Mouse (Mus musculus): ENCODE results near the gene Hnf4a.
"Not testable (repeated sequence)": the region's sequence is repeated elsewhere in the genome, so short reads cannot be mapped to it uniquely, and the experiment has no call there.

Hnf4a gene

DNA sequence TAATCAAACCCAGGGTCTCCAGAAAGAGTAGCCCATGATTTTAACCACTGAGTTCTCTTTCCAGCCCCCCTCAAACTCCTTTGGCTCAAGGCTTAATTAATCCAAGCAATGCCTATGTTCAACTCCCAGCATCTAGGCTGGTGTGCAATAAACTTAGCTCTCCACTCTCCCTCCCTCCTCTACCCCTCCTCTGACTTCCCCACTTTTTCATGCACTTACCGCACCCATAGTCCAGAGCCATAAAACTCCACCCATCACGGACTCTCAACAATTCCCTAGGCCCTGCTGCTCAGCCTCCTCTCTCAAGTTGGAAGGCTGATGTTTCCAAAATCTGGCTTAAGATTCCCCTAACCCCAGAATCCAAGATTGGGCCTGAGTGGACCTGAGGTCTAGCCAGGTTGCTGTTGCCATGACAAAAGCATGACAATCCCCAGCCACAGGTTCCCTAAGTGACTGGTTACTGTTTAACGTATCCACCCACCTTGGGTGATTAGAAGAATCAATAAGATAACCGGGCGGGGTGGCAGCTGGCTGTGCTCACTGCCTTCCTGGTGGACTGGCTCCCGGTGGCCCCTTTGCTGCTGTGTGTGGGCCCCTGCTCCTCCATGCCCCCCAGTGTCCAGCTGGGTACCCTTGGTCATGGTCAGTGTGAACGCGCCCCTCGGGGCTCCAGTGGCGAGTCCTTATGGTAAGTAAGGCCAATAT, at the start of gene Hnf4a:
Gene Hnf4a (plus strand): TSS at position 509 of the 705 bp plus-strand sequence.
- no peak for DNase-seq (ENCODE audit: low spot score)

DNA sequence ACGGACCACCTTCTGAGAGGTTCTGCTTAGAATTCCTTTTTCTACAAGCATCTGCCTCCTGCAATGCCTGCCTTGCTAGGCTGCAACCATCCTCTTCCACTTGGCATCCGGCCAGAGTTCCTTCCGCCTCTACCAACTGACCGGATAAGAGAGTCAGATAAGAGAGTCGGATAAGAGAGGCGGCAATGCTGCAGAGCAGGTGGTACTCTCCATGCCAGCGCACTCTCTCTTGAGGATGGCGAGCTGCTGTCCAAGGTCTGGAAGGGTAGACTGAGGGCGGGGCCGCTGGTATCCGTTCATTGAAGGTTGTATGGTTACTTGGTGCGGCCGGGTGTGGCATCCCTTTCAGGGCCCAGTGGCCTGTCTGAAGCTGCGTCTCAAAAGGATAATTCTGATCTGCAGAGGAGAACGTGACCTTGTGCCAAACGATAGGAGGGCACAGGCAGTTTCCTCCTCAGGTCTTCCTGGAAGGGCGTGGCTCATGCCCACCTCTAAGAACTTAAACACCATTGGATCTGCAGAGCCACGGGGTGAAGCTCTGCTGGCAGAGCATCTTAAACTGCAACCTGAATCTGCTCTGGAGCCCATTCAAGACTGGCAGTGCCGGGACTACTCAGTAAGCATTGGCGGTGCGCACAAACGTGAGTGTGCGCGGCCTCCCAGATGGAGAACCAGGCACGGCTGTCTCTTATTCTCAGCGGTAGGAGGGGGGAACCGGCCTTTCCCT, 47.9 kb upstream of the Hnf4a start:
- DNase-seq (ENCODE audit: low spot score): no peak

DNA sequence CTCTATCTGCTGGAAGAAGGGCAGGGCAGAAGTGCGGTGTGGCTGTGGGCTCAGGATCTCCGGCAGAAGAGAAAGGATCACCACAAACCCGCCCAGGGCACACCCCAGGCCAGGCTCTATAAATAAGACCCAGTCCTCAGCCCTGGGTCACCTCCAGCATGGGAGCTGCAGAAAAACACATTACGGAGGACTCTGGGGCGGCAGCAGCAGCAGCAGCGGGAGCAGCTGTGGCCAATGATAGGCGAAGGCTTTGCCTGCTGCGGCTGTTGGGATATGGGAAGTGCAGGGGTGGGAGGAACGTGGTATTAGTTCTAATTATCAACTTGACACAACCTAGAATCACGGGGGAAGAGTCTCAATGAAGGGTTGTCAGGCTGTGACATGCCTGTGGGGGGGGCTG, 47.2 kb upstream of the Hnf4a start:
- no peak for DNase-seq (ENCODE audit: low spot score)

DNA sequence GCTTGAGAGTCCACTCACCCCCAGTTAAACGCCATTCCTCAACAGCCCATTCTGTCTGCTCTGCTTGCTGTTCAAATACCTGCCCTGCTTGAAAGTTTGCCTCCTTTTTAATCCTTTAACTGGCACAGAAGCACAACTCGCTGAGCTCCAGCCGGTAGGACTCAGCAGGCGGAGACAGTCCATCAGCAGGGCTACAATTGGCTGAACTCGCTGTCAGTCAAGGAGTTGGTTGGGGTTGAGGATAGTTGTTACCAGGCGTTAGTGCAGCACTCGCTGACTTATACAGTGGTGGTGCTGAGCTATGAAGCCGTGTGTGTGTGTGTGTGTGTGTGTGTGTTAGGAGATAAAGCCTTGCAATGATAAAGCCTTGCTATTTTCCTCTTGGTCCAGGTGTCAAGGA, 46.0 kb upstream of the Hnf4a start:
- no peak for DNase-seq (ENCODE audit: low spot score)

DNA sequence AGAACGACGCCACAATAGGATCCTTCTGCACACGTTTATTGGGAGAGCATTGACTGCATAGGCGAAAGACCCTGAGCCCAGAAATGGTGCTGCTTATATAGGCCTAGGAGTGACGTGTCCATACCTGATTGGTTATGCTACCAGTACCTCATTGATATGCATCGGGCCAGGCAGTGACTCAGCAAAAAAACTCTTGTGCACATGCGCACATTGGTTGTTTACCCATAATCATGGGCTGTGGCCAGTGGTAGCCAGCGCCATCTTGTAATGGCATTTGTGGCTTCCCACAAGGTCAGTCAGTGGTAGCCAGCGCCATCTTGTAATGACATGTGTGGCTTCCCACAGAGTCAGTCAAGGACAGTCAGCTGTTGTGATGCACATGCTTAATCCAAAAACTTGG, 45.3 kb upstream of the Hnf4a start:
- not testable (repeated sequence) for DNase-seq (ENCODE audit: low spot score)

DNA sequence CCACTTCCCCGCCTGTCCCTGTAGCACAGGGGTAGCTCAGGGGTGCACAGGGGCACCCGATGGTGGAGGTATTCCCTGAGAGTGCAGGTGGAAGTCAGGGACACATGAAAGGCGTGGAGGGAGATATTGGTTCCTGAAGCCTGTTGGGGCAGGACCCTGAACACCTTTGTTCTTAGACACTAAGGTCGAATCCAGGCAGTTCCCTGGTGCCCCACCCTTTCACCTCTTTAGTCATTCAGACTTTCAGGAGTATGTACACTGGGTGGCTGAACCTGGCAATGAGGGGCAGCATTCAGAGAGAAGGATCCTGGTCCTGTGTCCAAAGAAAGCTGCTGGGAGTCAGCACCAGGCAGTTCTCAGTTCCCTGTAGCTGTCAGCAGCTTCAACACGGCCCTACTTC, 44.2 kb upstream of the Hnf4a start:
- DNase-seq (ENCODE audit: low spot score): no peak

DNA sequence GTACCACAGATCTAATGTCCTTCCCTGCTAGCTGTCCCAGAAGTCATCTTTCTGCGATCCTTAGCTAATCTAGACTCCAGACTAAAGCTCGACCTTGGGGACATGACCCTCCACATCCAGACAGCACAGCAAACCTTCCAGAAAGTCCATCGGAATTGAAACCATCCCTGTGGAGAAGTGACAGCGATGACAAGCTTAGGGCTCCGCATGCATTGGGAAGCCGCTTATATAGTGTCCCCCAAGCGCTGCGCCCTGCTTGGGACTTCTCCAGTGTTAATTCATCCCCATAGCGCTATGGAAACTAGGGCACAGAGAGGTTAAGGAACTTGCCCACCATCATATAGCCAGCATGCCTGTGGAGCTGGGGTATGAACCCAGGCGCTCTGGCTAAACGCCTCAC, 43.8 kb upstream of the Hnf4a start:
- DNase-seq (ENCODE audit: low spot score): no peak

DNA sequence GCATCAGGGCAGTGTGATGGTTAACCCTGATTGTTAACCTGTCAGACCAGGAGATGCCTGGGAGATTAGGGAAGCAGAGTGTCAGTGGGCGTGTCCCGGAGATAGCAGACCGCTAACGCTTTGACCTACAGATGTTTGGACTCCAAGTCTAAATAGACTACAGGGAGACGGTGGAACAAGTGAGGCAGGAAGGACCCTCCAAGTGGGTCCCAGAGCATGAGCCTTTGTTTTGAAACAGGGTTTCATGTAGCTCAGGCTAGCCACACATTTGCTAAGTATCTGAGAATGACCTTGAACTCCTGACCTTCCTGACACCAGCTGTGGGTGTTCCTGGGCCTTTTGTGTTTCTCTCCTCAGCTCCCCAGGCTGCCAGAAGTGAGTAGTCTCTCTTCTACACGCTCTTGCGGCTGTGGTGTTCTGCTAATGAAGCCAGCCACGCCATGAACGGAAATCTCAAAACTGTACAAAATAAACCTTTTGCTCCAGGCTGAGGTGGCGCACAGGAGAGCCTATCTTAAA, 43.3 kb upstream of the Hnf4a start:
- no peak for DNase-seq (ENCODE audit: low spot score)

DNA sequence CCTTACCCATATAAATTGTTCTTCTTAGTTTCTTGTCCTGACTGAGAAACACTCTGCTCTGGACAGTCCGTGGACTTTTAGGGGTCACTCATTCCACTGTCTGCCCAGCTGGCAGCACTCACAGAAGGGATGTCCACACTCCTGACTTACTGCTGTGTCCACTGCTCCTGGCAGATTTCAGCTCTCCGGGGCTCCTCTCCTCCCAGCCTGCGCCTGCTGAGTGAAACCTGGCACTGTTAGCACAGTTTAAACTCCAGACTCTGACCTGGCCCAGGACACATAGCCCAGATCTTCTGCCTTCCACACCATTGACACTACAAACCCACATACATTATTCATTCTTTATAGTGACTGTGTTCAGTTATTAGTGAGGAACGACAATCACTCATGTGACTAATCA, 42.6 kb upstream of the Hnf4a start:
- DNase-seq (ENCODE audit: low spot score): no peak

DNA sequence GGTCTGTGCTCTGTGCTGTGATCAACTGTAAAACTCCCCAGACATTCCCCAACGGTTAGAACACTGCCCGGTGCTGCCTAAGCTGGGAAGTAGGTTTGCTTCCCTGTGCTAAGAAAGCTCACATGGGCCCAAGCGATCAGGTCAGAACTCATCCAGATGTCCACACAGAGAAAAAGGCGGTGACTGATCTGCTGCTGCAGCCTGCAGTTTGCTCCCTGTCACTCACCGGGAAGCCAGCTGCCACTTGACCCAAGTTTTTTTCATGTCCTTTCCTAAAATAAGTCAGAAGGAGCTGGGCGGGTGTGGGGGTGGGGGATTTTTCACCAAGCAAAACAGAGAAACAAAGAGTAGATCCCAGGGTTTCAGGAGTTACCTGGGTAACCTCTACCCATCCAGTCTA, 42.0 kb upstream of the Hnf4a start:
- no peak for DNase-seq (ENCODE audit: low spot score)

DNA sequence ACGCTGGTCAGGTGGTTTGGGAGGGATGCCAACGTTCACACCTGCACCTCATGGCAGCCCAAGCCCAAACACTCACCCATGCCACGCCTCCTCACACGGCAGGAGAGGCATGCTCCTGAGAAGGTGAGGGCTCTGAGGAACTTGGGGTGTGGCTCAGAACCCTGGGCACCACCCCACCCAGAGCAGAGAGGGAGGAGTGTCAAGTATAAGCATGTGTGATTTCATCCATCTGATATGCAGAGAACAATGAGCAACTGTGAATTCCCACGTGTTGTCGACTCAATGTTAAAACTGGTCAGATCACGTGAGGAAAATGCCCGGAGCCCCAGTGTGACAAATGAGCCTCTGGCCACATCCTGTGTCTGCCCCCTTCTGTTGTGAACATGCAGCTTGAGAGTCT, 39.8 kb upstream of the Hnf4a start:
- no peak for DNase-seq (ENCODE audit: low spot score)

DNA sequence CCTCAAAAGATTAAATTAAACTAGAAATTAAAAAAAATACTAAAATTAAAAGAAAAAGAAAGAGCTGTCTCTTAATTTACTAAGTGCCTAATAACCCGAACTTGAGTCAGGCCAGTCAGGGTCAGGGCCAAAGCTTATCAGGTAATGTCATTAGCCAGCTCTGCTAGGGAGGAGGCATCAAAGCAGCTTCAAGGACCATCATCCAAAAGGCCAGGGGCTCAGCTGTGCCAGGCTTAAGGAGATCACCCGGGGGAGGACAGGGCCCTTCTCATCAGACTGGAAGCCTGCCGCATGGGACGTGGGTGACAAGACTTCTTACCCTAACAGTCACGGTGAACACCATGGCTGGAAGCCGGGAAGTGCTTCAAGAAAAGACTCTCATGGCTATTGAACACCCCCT, 39.0 kb upstream of the Hnf4a start:
- DNase-seq (ENCODE audit: low spot score): no peak

DNA sequence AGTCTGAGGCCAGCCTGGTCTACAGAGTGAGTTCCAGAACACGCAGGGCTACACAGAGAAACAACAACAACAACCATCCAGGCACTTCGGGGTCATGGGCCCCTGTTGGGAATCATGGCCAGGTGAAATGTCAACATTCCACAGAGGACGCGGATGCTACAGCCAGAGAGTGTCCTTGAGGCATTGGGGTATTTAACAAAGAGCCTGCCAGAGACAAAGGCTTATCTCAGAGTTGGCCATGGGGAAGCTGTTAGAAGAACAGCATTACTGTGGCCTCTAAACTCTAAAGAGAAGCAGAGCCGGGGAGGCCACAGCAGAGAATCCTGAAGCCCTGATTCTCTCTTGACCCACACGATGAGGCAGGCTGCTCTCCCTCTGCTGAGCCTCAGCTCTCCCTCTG, 37.7 kb upstream of the Hnf4a start:
- no peak for DNase-seq (ENCODE audit: low spot score)

DNA sequence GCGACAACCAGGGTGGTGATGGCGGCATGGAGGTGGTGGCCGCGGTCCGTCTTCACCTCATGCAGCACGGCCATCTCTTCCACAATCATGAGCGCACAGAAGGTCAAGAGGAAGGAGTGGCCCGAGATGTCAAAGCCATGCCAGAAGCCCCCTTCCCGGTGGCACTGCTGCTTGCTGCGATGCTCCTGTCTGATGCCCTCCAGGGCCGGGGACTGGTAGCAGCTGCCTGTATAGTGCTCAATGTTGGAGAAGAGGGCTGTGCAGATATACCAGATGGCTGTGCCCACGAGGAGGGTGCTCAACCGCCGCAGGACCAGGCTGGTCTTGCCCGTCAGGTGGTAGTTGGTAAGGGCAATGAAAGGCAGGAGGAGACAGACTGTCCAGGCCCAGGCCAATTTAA, 36.9 kb upstream of the Hnf4a start:
- DNase-seq (ENCODE audit: low spot score): no peak

DNA sequence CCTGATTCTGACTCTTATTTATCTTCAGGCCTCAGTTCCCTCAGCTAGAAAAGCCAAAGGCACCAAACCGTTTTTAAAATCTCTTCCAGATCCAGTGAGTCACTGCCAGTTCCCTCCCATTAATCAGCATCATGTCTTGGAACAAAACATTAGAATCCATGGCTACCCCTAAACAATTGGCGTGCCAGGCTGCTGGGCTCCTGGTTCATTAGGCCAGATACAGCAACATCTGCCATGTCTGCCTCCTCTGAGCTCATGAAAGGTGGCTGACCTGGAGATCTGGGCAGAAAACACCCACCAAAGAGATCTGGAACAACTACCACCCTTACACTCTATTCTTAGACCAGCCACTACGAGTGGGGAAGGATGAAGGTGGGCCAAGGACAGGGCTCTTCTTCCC, 35.5 kb upstream of the Hnf4a start:
- no peak for DNase-seq (ENCODE audit: low spot score)

DNA sequence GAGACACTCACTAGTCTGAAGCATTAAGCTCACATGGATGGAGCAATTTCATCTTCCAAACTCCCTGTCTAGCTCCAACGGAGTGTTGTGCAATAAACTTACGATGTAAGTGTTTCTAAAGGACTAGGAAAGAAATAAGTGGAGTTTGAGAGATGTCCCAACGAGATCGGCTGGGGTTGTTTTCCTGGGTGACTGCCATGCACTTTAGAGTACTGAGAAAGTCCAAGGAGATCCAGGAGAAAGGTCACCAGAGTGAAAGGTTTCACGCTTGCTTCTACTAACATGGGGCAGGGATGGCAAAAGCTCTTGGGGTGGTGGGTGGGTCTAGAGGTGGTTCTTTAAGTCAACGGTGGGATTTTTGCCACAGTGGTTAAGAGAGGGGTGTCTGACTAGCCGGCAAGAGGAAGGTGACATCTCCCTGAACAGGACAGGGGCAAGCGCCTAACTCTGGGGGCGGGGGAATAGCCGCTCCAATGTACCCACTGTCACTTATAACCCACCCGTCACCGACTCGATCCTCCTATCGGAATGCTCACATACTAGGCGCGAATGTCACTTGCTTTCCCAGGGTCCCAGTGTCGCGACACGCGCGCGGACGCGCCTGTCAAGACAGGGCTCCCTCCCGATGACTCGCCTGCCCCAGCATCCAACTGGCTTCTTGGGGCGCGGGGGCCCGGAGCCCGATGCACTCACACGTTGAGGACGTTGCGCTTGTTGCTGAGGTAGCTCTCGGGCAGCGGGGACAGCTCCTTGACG, 34.7 kb upstream of the Hnf4a start:
- DNase-seq (ENCODE audit: low spot score): peak; percentile 25

DNA sequence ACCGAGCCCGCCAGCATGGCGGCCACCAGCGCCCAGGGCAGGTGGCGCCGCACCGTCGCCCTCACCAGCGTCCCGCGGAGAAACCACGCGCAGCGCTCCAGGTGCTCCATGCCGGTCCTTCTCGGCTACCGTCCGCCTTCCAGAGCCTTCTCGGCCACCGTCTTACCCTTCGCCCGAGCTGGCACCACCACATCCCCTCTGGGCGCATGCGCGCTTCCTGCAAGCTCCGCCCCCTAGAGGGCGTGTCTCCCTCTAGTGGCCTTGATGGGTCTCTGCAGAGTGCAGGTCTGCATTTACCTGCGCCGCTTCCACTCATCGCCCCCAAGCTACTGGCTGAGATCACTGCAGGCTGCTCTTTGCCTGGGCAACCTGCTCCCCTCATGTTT, 34.1 kb upstream of the Hnf4a start, which contains the start of gene Fitm2:
Gene Fitm2 (minus strand): TSS at position 164 of the 386 bp plus-strand sequence.
- peak; percentile 95 for DNase-seq (ENCODE audit: low spot score)

DNA sequence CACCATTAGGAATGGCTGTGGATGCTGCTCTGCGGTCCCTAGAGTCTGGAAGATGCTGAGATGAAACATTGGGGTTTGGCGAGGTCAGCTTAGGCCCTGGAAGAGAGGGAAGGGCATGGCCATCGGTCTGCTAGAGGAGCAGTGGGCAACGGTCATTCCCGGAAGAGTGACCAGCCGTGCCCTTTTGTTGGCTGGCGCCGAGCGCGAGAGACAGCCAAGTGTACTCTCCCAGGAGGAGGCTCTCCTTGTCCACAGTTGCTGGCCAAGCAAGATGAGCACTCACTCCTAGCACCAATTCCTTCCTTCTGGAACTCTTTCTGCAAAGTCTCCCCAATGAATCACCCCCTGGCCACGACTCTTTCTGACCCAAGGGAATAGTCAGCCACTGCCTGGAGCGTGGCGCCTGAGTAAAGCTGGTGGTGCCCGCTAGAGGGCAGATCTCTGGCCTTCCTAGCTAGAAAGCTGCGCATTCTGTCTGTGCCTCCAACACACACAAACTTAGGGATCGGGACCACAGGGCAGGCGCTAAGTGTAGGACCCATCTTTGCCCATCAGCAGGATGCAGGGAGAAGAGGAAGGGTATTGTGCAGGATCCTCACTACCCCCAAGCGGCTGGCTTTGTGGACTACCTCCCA, 26.3 kb upstream of the Hnf4a start:
- no peak for DNase-seq (ENCODE audit: low spot score)

DNA sequence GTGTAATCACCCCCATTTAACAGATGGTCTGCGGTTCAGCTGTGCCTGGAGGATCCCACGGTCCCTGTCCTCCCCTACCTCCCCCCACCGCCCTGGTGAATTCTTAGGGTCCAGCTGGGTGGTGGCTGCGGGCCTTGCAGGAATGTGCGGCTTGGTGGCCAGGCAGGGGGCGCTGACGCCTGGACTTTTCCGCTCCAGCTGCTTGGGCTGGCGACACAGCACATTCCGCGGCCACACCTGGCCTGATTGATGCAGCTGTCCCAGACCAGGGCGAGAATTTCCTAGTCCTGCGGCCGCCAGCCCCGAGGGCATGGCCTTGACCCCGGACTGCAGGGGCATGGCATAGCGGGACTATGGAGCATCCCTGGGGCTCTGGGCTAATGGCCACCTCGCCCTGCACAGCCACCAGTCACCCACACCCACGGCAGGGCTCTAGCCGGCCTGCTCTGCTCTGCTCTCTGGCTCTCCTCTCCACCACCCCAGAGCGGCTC, 25.0 kb upstream of the Hnf4a start:
- DNase-seq (ENCODE audit: low spot score): no peak

DNA sequence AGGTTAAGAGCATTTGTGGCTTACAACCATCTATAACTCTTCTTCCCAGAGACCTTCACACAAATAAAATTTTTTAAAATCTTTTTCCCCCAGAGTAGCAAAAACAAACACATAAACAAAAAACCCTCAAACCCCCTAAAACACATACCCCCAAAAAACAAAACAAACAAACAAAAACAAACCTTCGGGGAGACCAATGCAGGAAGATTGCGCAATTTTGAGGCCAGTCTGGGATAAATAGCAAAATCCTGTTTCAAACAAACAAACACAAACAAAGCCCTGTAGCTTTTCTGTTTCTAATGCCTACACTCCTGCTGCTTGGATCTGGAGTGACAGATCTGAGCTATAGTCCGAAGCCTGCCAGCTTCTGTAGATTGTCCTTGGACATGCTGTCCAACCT, 19.2 kb upstream of the Hnf4a start:
- DNase-seq (ENCODE audit: low spot score): no peak

DNA sequence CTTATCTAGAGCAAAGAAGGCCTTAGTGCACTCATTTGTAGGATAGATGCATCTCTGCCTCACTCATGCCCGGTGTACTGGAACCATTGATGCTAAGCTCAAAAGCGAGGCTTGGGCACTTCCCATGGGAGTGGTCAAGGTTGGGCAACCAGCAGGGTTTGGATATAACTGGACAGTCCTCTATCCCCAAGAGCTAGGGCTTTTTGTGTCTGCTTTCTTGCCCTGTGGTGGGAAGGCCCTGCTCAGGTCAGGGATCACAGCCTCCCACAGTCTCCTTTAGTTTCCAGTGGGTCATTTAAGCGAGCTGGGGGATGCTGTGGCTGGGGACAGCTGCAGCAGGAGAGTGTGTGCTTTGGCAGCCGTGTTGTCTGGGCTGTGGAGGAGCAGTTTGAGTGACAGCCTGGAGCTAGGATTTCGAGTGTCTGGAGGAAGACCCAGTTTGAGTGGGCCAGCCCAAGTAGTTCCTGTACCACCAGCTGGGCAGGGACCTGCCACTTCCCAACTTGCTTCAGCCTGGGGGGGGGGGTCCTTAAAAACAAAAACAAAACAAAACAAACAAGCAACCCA, 16.8 kb upstream of the Hnf4a start:
- DNase-seq (ENCODE audit: low spot score): no peak

DNA sequence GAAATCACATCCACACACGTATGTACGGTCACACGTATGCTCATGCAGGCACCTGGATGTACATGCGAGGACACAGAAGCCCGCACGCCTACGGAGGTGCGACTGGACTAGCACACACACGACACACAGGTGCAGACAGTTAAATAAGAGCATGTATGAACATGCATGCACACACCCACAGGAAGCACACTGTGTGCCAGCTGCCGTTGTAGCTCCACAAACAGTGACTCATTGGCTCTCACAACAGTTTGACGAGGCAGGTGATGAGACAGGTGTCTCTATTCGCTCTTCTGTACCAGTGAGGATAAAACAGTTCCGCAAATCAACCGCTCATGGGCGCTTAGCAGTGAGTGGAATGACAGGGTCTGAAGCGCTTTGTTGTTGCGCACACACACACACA, 16.0 kb upstream of the Hnf4a start:
- DNase-seq (ENCODE audit: low spot score): no peak
